Mouse (Mus musculus) small intestine, adult 2 months (tissue): ENCODE data around the gene Ablim1.
A peak's percentile ranks its signal among the peaks of the same experiment; 100 is the strongest.

ENCODE experiments used
- CTCF ChIP-seq: fragments of 200-500 bp; IDR thresholded peaks from 2 replicates; pipeline ENCODE4 v1.5.1; 2012; ENCODE audit warnings: low read depth, mild to moderate bottlenecking, control low read depth, inconsistent platforms, low read length, moderate library complexity, mixed read lengths; ENCODE audit not compliant: insufficient replicate concordance, insufficient read length; ENCODE audit errors: extremely low read depth
- POLR2A ChIP-seq: fragments of 200-500 bp; IDR thresholded peaks from 2 replicates; pipeline ENCODE4 v1.6.1; 2012; ENCODE audit warnings: low read depth, mild to moderate bottlenecking, control low read depth, inconsistent platforms, low read length, moderate library complexity

DNA sequence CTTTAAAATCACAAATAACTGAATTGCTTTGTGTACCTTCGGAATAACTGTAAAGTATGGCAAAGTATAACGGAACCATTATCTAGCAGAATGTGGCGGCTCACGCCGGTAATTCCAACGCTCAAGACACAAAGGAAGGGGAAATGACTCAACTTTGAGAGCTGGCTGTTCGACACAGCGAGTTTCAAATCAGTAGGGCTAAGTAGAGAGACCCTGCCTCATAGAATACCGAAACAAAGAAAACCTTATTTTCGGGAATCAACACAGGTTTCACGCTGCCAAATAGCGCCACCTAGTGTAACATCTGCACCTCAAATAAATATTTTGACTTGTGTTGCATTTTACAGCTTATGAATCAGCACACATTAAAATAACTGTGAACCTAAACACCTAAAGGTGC is 14.1 kb upstream of the Ablim1 start:
- TF ChIP-seq POLR2A (no peak), CTCF (peak; percentile 40; the same call in 1 of the 2 replicates)
